ENCODE assay signal across 8 mouse cellular contexts in the genomic region with DNA sequence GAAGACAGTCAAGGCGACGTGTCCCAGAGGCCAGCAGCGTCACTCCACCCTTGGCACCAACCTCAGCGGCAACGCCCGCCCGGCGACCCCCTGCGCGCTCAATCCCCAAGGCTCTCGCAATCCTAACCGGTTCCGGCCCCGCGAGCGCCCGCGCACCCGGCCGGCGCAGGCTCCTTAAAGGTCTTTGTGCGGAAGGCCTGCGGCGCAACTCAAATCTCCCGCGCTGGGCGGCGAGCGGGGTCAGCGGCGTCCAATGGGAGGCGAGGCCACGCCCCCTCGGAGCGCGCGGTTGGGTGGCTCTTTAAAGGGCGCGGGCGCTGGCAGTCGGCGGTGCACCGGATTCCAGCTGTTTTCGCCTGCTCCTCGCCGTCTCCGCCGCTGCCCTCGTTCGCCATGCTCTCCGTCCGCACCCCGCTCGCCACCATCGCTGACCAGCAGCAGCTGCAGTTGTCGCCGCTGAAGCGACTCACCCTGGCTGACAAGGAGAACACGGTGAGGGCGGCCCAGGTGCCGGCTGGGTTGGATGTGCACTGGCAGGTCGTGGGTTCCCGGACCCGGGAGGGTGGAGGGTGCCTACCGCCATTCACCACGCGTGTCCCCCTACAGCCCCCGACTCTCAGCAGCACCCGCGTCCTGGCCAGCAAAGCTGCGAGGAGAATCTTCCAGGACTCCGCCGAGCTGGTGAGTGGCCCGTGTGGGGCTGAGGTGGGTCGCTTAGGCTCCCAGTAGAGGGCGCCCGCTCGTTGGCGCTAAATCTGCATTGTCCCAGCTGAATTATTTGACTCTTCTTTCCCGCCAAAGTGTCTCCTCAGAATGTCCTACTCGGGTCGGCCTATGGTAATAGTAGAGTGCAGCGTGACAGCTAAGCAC. TPM values are rescaled to one million over a fixed set of nuclear protein-coding genes. Genes with fewer than 3 reads are reported as not detected.
A peak's percentile ranks its signal among the peaks of the same experiment; 100 is the strongest.
DNase-seq lines count a peak whose midpoint lies in the region; ATAC-seq and TF ChIP-seq lines count a peak whose summit lies in the region.

A gene (plus strand): TSS at position 288 of the 870 bp plus-strand sequence.

- no peaks in the 10 kb centered on the region for H3K27me3 ChIP-seq in heart, embryonic 12.5 days (replicated peaks)
- H3K27me3 ChIP-seq in kidney, postnatal 0 days (ENCODE audit: insufficient read depth, low read length): no peaks in the 10 kb centered on the region
- H3K27me3 ChIP-seq in liver, adult 2 months (ENCODE audit: control insufficient read depth, insufficient read depth, low read length): no peaks in the 10 kb centered on the region

- peaks cover 29% of the 10 kb centered on the region for H3K36me3 ChIP-seq in heart, embryonic 12.5 days
- H3K36me3 ChIP-seq in kidney, postnatal 0 days (ENCODE audit: insufficient read depth, low read length): peaks cover 10% of the 10 kb centered on the region; the same call in 1 of the 2 replicates
- no peaks in the 10 kb centered on the region; the same call in 1 of the 2 replicates for H3K36me3 ChIP-seq in liver, adult 2 months (ENCODE audit: control insufficient read depth, insufficient read depth, low read length)

- H3K4me1 ChIP-seq in heart, embryonic 12.5 days (replicated peaks): peaks cover 43% of the 10 kb centered on the region
- H3K4me1 ChIP-seq in kidney, postnatal 0 days (replicated peaks; ENCODE audit: insufficient read depth, low read length): 0 out of 2 replicates have a peak, but pooled peaks cover 8% of the 10 kb centered on the region
- peaks cover 9% of the 10 kb centered on the region for H3K4me1 ChIP-seq in liver, adult 2 months (ENCODE audit: control insufficient read depth, insufficient read depth, low read length)

- H3K9me3 ChIP-seq in heart, embryonic 12.5 days (replicated peaks): no peaks in the 10 kb centered on the region
- H3K9me3 ChIP-seq in kidney, postnatal 0 days (replicated peaks; ENCODE audit: low read length): no peaks in the 10 kb centered on the region

- TF ChIP-seq POLR2A in brain, embryonic 14.5 days (IDR thresholded peaks at IDR 0.05; ENCODE audit: borderline replicate concordance, extremely low read depth, insufficient read depth, insufficient read length, poor library complexity, severe bottlenecking): peak; percentile 54; the same call in 1 of the 2 replicates
- TF ChIP-seq POLR2A in liver, adult 2 months (IDR thresholded peaks at IDR 0.05; ENCODE audit: extremely low read depth, insufficient read depth, low read length): 0 out of 2 replicates have a peak, but pooled peaks have one; percentile 29

- H3K27ac ChIP-seq in heart, embryonic 12.5 days (ENCODE audit: poor library complexity, severe bottlenecking): peak within 1 kb of the TSS; percentile 69
- H3K27ac ChIP-seq in kidney, postnatal 0 days: peak within 1 kb of the TSS; percentile 52
- peak within 1 kb of the TSS; percentile 37 for H3K27ac ChIP-seq in liver, adult 2 months (replicated peaks; ENCODE audit: insufficient read depth, low read depth, low read length)

- TF ChIP-seq CTCF in brain, embryonic 14.5 days (IDR thresholded peaks at IDR 0.05; ENCODE audit: borderline replicate concordance, extremely low read depth, insufficient read depth, insufficient read length): peak; percentile 90
- peak; percentile 82 for TF ChIP-seq CTCF in kidney, postnatal 0 days (IDR thresholded peaks at IDR 0.05; ENCODE audit: low read depth)
- peak; percentile 83 for TF ChIP-seq CTCF in liver, adult 2 months (IDR thresholded peaks at IDR 0.05; ENCODE audit: low read depth, low read length)

- DNase-seq in CD4-positive helper T cell, adult 2 months (ENCODE audit: low read depth, low spot score): peak; percentile 95
- peak; percentile 97 for DNase-seq in brain, embryonic 14.5 days (ENCODE audit: low read depth)
- peak; percentile 95 for DNase-seq in kidney, postnatal 0 days (ENCODE audit: low spot score)
- DNase-seq in liver, adult 2 months (ENCODE audit: extremely low read depth, low read depth, low spot score): peak; percentile 55
- DNase-seq in spleen, postnatal 36 days (ENCODE audit: low spot score in 2 of 2): peak; percentile 91 to 94

- H3K4me3 ChIP-seq in heart, embryonic 12.5 days: peak within 1 kb of the TSS; percentile 81
- H3K4me3 ChIP-seq in kidney, postnatal 0 days (replicated peaks; ENCODE audit: low read depth, low read length): peak within 1 kb of the TSS; percentile 68
- H3K4me3 ChIP-seq in liver, adult 2 months (ENCODE audit: insufficient read depth, low read depth, low read length): peak within 1 kb of the TSS; percentile 68

- H3K9ac ChIP-seq in heart, embryonic 12.5 days: peak within 1 kb of the TSS; percentile 79
- peak within 1 kb of the TSS; percentile 57 for H3K9ac ChIP-seq in kidney, postnatal 0 days (ENCODE audit: low read depth, low read length)
- peak within 1 kb of the TSS; percentile 89 for H3K9ac ChIP-seq in liver, adult 2 months (ENCODE audit: low read depth, low read length)

- H3K4me2 ChIP-seq in heart, embryonic 12.5 days: peak within 1 kb of the TSS; percentile 84
- peak within 1 kb of the TSS; percentile 84 for H3K4me2 ChIP-seq in kidney, postnatal 0 days (ENCODE audit: low read length)

- H3K79me2 ChIP-seq in liver, adult 2 months (ENCODE audit: control insufficient read depth, insufficient read depth, low read length): no peaks in the 10 kb centered on the region

- WGBS in heart, embryonic 12.5 days: under 1% methylated on average over 83 of the region's 83 CpGs
- WGBS in kidney, postnatal 0 days: under 1% methylated on average over 82 of the region's 83 CpGs
- under 1% methylated on average over 83 of the region's 83 CpGs for WGBS in liver, adult 2 months

- peak; percentile 54 for ATAC-seq in erythroblast, adult 5-6 weeks (replicated peaks; ENCODE audit: low FRiP score, poor library complexity, severe bottlenecking)
- peak; percentile 90 for ATAC-seq in heart, embryonic 12.5 days (ENCODE audit: insufficient number of reproducible peaks, low FRiP score)
- peak; percentile 86 for ATAC-seq in kidney, postnatal 0 days (replicated peaks; ENCODE audit: low FRiP score, low read depth)
- peak; percentile 64 for ATAC-seq in monocyte, adult 5-6 weeks (replicated peaks; ENCODE audit: insufficient number of reproducible peaks, low FRiP score, low TSS enrichment, poor library complexity, severe bottlenecking)

RNA-seq across cellular contexts. Expression of the gene that starts here (rescaled TPM):
- 38.1 and 47.0 TPM in 2 replicates for polyA plus RNA-seq in brain, embryonic 14.5 days (2012; rRNA removed)
- 113 and 145 TPM in 2 replicates for total RNA-seq in erythroblast, adult 5-6 weeks (2015; ENCODE audit: low replicate concordance)
- 150 and 198 TPM in 2 replicates for total RNA-seq in erythroblast, adult 5-6 weeks (2017; ENCODE audit: low replicate concordance)
- polyA plus RNA-seq in heart, embryonic 12.5 days (2016; fragmentation: Nextera tagmentation; extraction: Ambion mirVana): 280 and 281 TPM in 2 replicates
- polyA plus RNA-seq in kidney, postnatal 0 days (2015; fragmentation: Nextera tagmentation; extraction: Ambion mirVana): 101 and 136 TPM in 2 replicates
- total RNA-seq in liver, adult 2 months (2014; rRNA removed): 2.8 and 3.8 TPM in 2 replicates
- polyA plus RNA-seq in liver, adult 2 months (2012; rRNA removed): 0.80 TPM in 2 replicates
- 5.4 to 11.1 TPM (median 6.5 TPM) in 3 replicates for total RNA-seq in monocyte, adult 5-6 weeks (2017)

Comparison
In these comparisons a context has a peak if more than half of its experiments do, and no peak if none do; other contexts are left out.
1. Peak in every context shown above with its lines: DNase-seq, ATAC-seq, H3K4me3 ChIP-seq and H3K27ac ChIP-seq.
2. RNA of the gene that starts here (polyA plus RNA-seq): 280 to 281 TPM in heart, embryonic 12.5 days, 101 to 136 TPM in kidney, postnatal 0 days and 38.1 to 47.0 TPM in brain, embryonic 14.5 days; 0.80 TPM in liver, adult 2 months; every median in the first group is over 10 times any median in the second.